In genomic region chr2:92511771-92512744, GRCm38 (mm10) we compare ENCODE assay signal across 22 mouse cellular contexts. TPM values are rescaled to one million over a fixed set of nuclear protein-coding genes. Genes with fewer than 3 reads are reported as not detected.
DNase-seq lines count a peak whose midpoint lies in the region; ATAC-seq lines count a peak whose summit lies in the region.
"Had no signal": no experiment of that assay in that cellular context is flagged by ENCODE, and none has a peak within 500 bp of the region (broad histone marks: within the 10 kb centered on the region; RNA-seq: fewer than 3 reads in every experiment).

No protein-coding gene starts in this region.

- peak; percentile 9 for DNase-seq in forebrain, embryonic 10.5 days (ENCODE audit: extremely low spot score, low spot score)
- DNase-seq in kidney, postnatal 14 days, result no peak
- peak; percentile 39 for DNase-seq in right cerebral cortex, adult 18-20 months
- no peak for DNase-seq in right cerebral cortex, postnatal 4 days
- no peak for DNase-seq in lung, postnatal 14 days
- DNase-seq in cerebellum, adult 11-12 months, result no peak
- DNase-seq: adrenal gland, postnatal 10 days; cerebellum, postnatal 25 days; right cerebral cortex, postnatal 25 days; thymus, postnatal 14 days had no signal

- H3K4me2 ChIP-seq in forebrain, embryonic 13.5 days, result no peak overlapping the region
- no peak overlapping the region for H3K4me2 ChIP-seq in kidney, embryonic 15.5 days
- H3K4me2 ChIP-seq: forebrain, embryonic 15.5 days; heart, embryonic 12.5 days; hindbrain, embryonic 13.5 days; intestine, embryonic 15.5 days; lung, embryonic 15.5 days; midbrain, embryonic 12.5 days had no signal

- ATAC-seq in forebrain, embryonic 13.5 days, result no peak
- no peak for ATAC-seq in kidney, embryonic 15.5 days (replicated peaks; ENCODE audit: low FRiP score)
- ATAC-seq: forebrain, embryonic 15.5 days; intestine, embryonic 15.5 days; Patski had no signal

- H3K4me1 ChIP-seq in forebrain, embryonic 10.5 days, result 0 out of 2 replicates have a peak, but pooled peaks cover 2% of the 10 kb centered on the region
- no peaks in the 10 kb centered on the region for H3K4me1 ChIP-seq in forebrain, embryonic 13.5 days
- no peaks in the 10 kb centered on the region for H3K4me1 ChIP-seq in kidney, embryonic 15.5 days
- H3K4me1 ChIP-seq: forebrain, embryonic 15.5 days; heart, embryonic 12.5 days; hindbrain, embryonic 13.5 days; intestine, embryonic 15.5 days; lung, embryonic 15.5 days; midbrain, embryonic 12.5 days had no signal

- 80% methylated on average over 6 of the region's 6 CpGs for WGBS in forebrain, embryonic 10.5 days
- WGBS in forebrain, embryonic 13.5 days, result 85% methylated on average over 6 of the region's 6 CpGs
- 45% methylated on average over 6 of the region's 6 CpGs for WGBS in kidney, embryonic 15.5 days

- H3K4me3 ChIP-seq in forebrain, embryonic 10.5 days, result no peak overlapping the region
- H3K4me3 ChIP-seq in forebrain, embryonic 13.5 days, result no peak overlapping the region
- no peak overlapping the region for H3K4me3 ChIP-seq in kidney, embryonic 15.5 days (replicated peaks)
- H3K4me3 ChIP-seq: forebrain, embryonic 15.5 days; heart, embryonic 12.5 days; hindbrain, embryonic 13.5 days; intestine, embryonic 15.5 days; lung, embryonic 15.5 days; midbrain, embryonic 12.5 days had no signal

- no peak overlapping the region for H3K27ac ChIP-seq in forebrain, embryonic 10.5 days
- no peak overlapping the region for H3K27ac ChIP-seq in forebrain, embryonic 13.5 days
- 0 out of 2 replicates have a peak overlapping the region, but pooled peaks have one; percentile 6 for H3K27ac ChIP-seq in kidney, embryonic 15.5 days
- H3K27ac ChIP-seq: forebrain, embryonic 15.5 days; hindbrain, embryonic 13.5 days; intestine, embryonic 15.5 days; kidney, postnatal 0 days; liver, embryonic 14.5 days; lung, embryonic 15.5 days; macrophage; midbrain, embryonic 12.5 days had no signal

- H3K27me3 ChIP-seq in forebrain, embryonic 10.5 days (ENCODE audit: poor library complexity, severe bottlenecking), result no peaks in the 10 kb centered on the region
- H3K27me3 ChIP-seq in forebrain, embryonic 13.5 days, result no peaks in the 10 kb centered on the region
- no peaks in the 10 kb centered on the region for H3K27me3 ChIP-seq in kidney, embryonic 15.5 days
- H3K27me3 ChIP-seq: forebrain, embryonic 15.5 days; heart, embryonic 12.5 days; hindbrain, embryonic 13.5 days; intestine, embryonic 15.5 days; lung, embryonic 15.5 days; midbrain, embryonic 12.5 days had no signal

- peaks cover 6% of the 10 kb centered on the region; the same call in 1 of the 2 replicates for H3K9me3 ChIP-seq in forebrain, embryonic 10.5 days
- H3K9me3 ChIP-seq in forebrain, embryonic 13.5 days (replicated peaks), result no peaks in the 10 kb centered on the region; the same call in 1 of the 2 replicates
- H3K9me3 ChIP-seq in kidney, embryonic 15.5 days (replicated peaks), result 0 out of 2 replicates have a peak, but pooled peaks cover 6% of the 10 kb centered on the region
- H3K9me3 ChIP-seq: forebrain, embryonic 15.5 days; heart, embryonic 12.5 days; hindbrain, embryonic 13.5 days; intestine, embryonic 15.5 days; lung, embryonic 15.5 days; midbrain, embryonic 12.5 days had no signal

- H3K36me3 ChIP-seq in forebrain, embryonic 10.5 days (replicated peaks), result no peaks in the 10 kb centered on the region
- H3K36me3 ChIP-seq in forebrain, embryonic 13.5 days (ENCODE audit: poor library complexity, severe bottlenecking), result no peaks in the 10 kb centered on the region
- no peaks in the 10 kb centered on the region for H3K36me3 ChIP-seq in kidney, embryonic 15.5 days
- H3K36me3 ChIP-seq: forebrain, embryonic 15.5 days; heart, embryonic 12.5 days; hindbrain, embryonic 13.5 days; intestine, embryonic 15.5 days; lung, embryonic 15.5 days; midbrain, embryonic 12.5 days had no signal

- no peak overlapping the region for H3K9ac ChIP-seq in forebrain, embryonic 13.5 days
- H3K9ac ChIP-seq in kidney, embryonic 15.5 days, result no peak overlapping the region
- H3K9ac ChIP-seq: forebrain, embryonic 15.5 days; heart, embryonic 12.5 days; hindbrain, embryonic 13.5 days; intestine, embryonic 15.5 days; liver, embryonic 14.5 days; lung, embryonic 15.5 days; midbrain, embryonic 12.5 days had no signal

RNA-seq across cellular contexts. Expression of gene Slc35c1, which starts 51.7 kb away (rescaled TPM):
- 14.2 and 14.4 TPM in 2 replicates for polyA plus RNA-seq in forebrain, embryonic 10.5 days (2016; fragmentation: Nextera tagmentation; extraction: Ambion mirVana)
- 6.7 and 9.0 TPM in 2 replicates for polyA plus RNA-seq in forebrain, embryonic 13.5 days (2015; fragmentation: Nextera tagmentation; extraction: Ambion mirVana)
- 15.1 and 16.2 TPM in 2 replicates for polyA plus RNA-seq in kidney, embryonic 15.5 days (2015; fragmentation: Nextera tagmentation; extraction: Ambion mirVana)

Comparison
In these comparisons a context has a peak if more than half of its experiments do, and no peak if none do; other contexts are left out.
1. DNase-seq: peak in forebrain, embryonic 10.5 days (single experiment) and right cerebral cortex, adult 18-20 months (single experiment); none in kidney, postnatal 14 days (single experiment), right cerebral cortex, postnatal 4 days (single experiment), lung, postnatal 14 days (single experiment) and cerebellum, adult 11-12 months (single experiment).